Mouse (Mus musculus) heart, postnatal 0 days (tissue): ENCODE results near the gene Gm38394. TPM values are rescaled to one million over a fixed set of nuclear protein-coding genes. Genes with fewer than 3 reads are reported as not detected.

Source experiments
- ATAC-seq: fragments of 200-750 bp; cut with Nextera tagmentation; 2 replicates; pipeline ENCODE4 v1.8.0; 2017; ENCODE audit warnings: low read depth, moderate number of reproducible peaks, moderate library complexity; ENCODE audit not compliant: insufficient read depth
- DNase-seq: peaks from one replicate; pipeline ENCODE4 v3.0.0-alpha.2; 2016; ENCODE audit warnings: low spot score
- H3K27ac ChIP-seq: fragments of 300-500 bp; sonication (generic); 2 replicates; pipeline ENCODE4 v1.5.1; 2014; ENCODE audit warnings: low read depth, mild to moderate bottlenecking
- H3K27me3 ChIP-seq: fragments of 300-500 bp; sonication (generic); 2 replicates; pipeline ENCODE4 v1.6.1; 2014; ENCODE audit warnings: low read length, mixed read lengths; ENCODE audit not compliant: control insufficient read depth, insufficient read depth
- H3K36me3 ChIP-seq: fragments of 300-500 bp; sonication (generic); replicated peaks from 2 replicates; pipeline ENCODE4 v1.6.1; 2014; ENCODE audit warnings: low read length, mixed read lengths; ENCODE audit not compliant: control insufficient read depth, insufficient read depth
- H3K4me1 ChIP-seq: fragments of 300-500 bp; sonication (generic); 2 replicates; pipeline ENCODE4 v1.6.1; 2014; ENCODE audit warnings: antibody characterized with exemption; ENCODE audit not compliant: control insufficient read depth, insufficient read depth
- H3K4me2 ChIP-seq: fragments of 300-500 bp; sonication (generic); 2 replicates; pipeline ENCODE4 v1.6.1; 2014; ENCODE audit warnings: low read depth, mild to moderate bottlenecking, low read length, moderate library complexity
- H3K4me3 ChIP-seq: fragments of 300-500 bp; sonication (generic); 2 replicates; pipeline ENCODE4 v1.5.1; 2014; ENCODE audit warnings: low read depth, low read length
- H3K9ac ChIP-seq: fragments of 300-500 bp; sonication (generic); replicated peaks from 2 replicates; pipeline ENCODE4 v1.6.1; 2014; ENCODE audit warnings: low read depth, low read length, mixed read lengths
- H3K9me3 ChIP-seq: fragments of 300-500 bp; sonication (generic); replicated peaks from 2 replicates; pipeline ENCODE4 v1.6.1; 2016; ENCODE audit warnings: low read length; ENCODE audit not compliant: control insufficient read depth
- CTCF ChIP-seq: IDR thresholded peaks from 2 replicates; pipeline ENCODE4 v1.5.1; 2016; ENCODE audit warnings: antibody characterized with exemption, control low read depth, low read depth
- EP300 ChIP-seq: IDR thresholded peaks from 2 replicates; pipeline ENCODE4 v1.6.1; 2016; ENCODE audit warnings: antibody characterized with exemption, low read depth
- WGBS: fragments of 180-500 bp; shearing (Covaris S2); extraction: QIAGEN DNeasy Blood & Tissue Kit; methylation state at CpG from one replicate; pipeline ENCODE4 v1.1.7; 2014; 5-methylcytosine and 5-hydroxymethylcytosine counted together
- polyA plus RNA-seq: library from polyadenylated mRNA; unstranded; fragments of >200 nt; fragmentation: Nextera tagmentation; extraction: Ambion mirVana; gene quantifications from 2 replicates; pipeline ENCODE4 v1.2.1, GENCODE M21; 2015
- total RNA-seq: library from RNA; depleted of rRNA; stranded (reverse); fragments of >200 nt; gene quantifications from 2 replicates; pipeline ENCODE4 v1.2.3, GENCODE M21; 2014; ENCODE audit warnings: low replicate concordance; rRNA removed

The Gm38394 gene
- total and polyA plus RNA-seq, 2 experiments from 2014 or later: 2.1 to 2.6 TPM

GRCm38 (mm10) chr1:133609771-133610502 lies 51.2 kb downstream of the Gm38394 start, which contains the start of gene Snrpe:
Gene Snrpe, minus strand, starts transcription at chr1:133610291.
- TF ChIP-seq CTCF: peak; percentile 97
- peak; percentile 76; the same call in 1 of the 2 replicates for TF ChIP-seq EP300
- 0 out of 2 replicates have a peak, but pooled peaks cover 4% of the 10 kb centered on the region for H3K4me1 ChIP-seq
- peak within 1 kb of the TSS; percentile 75 for H3K4me2 ChIP-seq
- peaks cover 38% of the 10 kb centered on the region for H3K36me3 ChIP-seq
- peak; percentile 98 for DNase-seq
- peak within 1 kb of the TSS; percentile 92 for H3K9ac ChIP-seq
- peak within 1 kb of the TSS; percentile 78 for H3K4me3 ChIP-seq
- H3K27me3 ChIP-seq: no peaks in the 10 kb centered on the region
- peak within 1 kb of the TSS; percentile 94 for H3K27ac ChIP-seq
- no peaks in the 10 kb centered on the region for H3K9me3 ChIP-seq
- peak; percentile 98 for ATAC-seq
- under 1% methylated on average over 73 of the region's 73 CpGs for WGBS

- no peak for TF ChIP-seq EP300
- TF ChIP-seq CTCF: no peak
- H3K27ac ChIP-seq: no peak overlapping the region
- H3K4me1 ChIP-seq: no peaks in the 10 kb centered on the region
- no peak overlapping the region for H3K4me2 ChIP-seq
- H3K4me3 ChIP-seq: no peak overlapping the region
- 92% methylated on average over 4 of the region's 4 CpGs for WGBS
- no peak for ATAC-seq
- H3K27me3 ChIP-seq: no peaks in the 10 kb centered on the region
- peaks cover 64% of the 10 kb centered on the region for H3K36me3 ChIP-seq
- no peak for DNase-seq
- no peak overlapping the region for H3K9ac ChIP-seq
- H3K9me3 ChIP-seq: no peaks in the 10 kb centered on the region
Measured at GRCm38 (mm10) chr1:133603174-133603573, 57.9 kb downstream of the Gm38394 start.

- Histone ChIP-seq H3K9me3 (no peaks in the 10 kb centered on the region), H3K27ac (no peak overlapping the region), H3K4me3 (no peak overlapping the region), H3K36me3 (no peaks in the 10 kb centered on the region), H3K4me2 (no peak overlapping the region), H3K27me3 (no peaks in the 10 kb centered on the region), H3K9ac (no peak overlapping the region), H3K4me1 (no peaks in the 10 kb centered on the region)
- peak; percentile 51 for TF ChIP-seq CTCF
- TF ChIP-seq EP300: no peak
- peak; percentile 36; the same call in 1 of the 2 replicates for ATAC-seq
- WGBS: 19% methylated on average over 4 of the region's 4 CpGs
- peak; percentile 65 for DNase-seq
Measured at GRCm38 (mm10) chr1:133596298-133597007, 64.7 kb downstream of the Gm38394 start.

- no peak for ATAC-seq
- Histone ChIP-seq H3K4me1 (no peaks in the 10 kb centered on the region), H3K4me3 (no peak overlapping the region), H3K27ac (no peak overlapping the region), H3K27me3 (no peaks in the 10 kb centered on the region), H3K4me2 (no peak overlapping the region), H3K36me3 (no peaks in the 10 kb centered on the region), H3K9ac (no peak overlapping the region), H3K9me3 (no peaks in the 10 kb centered on the region)
- DNase-seq: no peak
- TF ChIP-seq CTCF: peak; percentile 45
- TF ChIP-seq EP300: no peak
- 62% methylated on average over 6 of the region's 6 CpGs for WGBS
Measured at GRCm38 (mm10) chr1:133585995-133586537, 75.1 kb downstream of the Gm38394 start.

GRCm38 (mm10) chr1:133571293-133571692 lies 89.8 kb downstream of the Gm38394 start:
- ATAC-seq: no peak
- Histone ChIP-seq H3K4me2 (no peak overlapping the region), H3K4me1 (no peaks in the 10 kb centered on the region), H3K4me3 (no peak overlapping the region), H3K9me3 (peaks cover 6% of the 10 kb centered on the region), H3K9ac (no peak overlapping the region), H3K36me3 (no peaks in the 10 kb centered on the region), H3K27me3 (no peaks in the 10 kb centered on the region), H3K27ac (no peak overlapping the region)
- DNase-seq: no peak
- TF ChIP-seq CTCF (no peak), EP300 (no peak)
- WGBS: 53% methylated on average over 11 of the region's 11 CpGs

Other genes starting within 250 kb of the Gm38394 start
- gene Sox13, start 236.9 kb downstream of the Gm38394 start, total RNA-seq: 8.5 and 17.9 TPM in 2 replicates
- 3.0 and 3.3 TPM in 2 replicates for gene Sox13, start 236.9 kb downstream of the Gm38394 start, polyA plus RNA-seq
- gene Snrpe, start 51.0 kb downstream of the Gm38394 start, total RNA-seq: 143 and 157 TPM in 2 replicates
- 314 and 316 TPM in 2 replicates for gene Snrpe, start 51.0 kb downstream of the Gm38394 start, polyA plus RNA-seq
- 7.3 and 18.8 TPM in 2 replicates for gene Zbed6, start 433 bp downstream of the Gm38394 start, total RNA-seq
- gene Zbed6, start 433 bp downstream of the Gm38394 start, polyA plus RNA-seq: not detected in 2 replicates
- 0.15 and 0.35 TPM in 2 replicates for gene Lax1, start 28.8 kb upstream of the Gm38394 start, total RNA-seq
- gene Lax1, start 28.8 kb upstream of the Gm38394 start, polyA plus RNA-seq: 0.10 and 0.15 TPM in 2 replicates
- gene Atp2b4, start 139.7 kb upstream of the Gm38394 start, total RNA-seq: 27.8 and 34.5 TPM in 2 replicates
- 3.9 and 5.0 TPM in 2 replicates for gene Atp2b4, start 139.7 kb upstream of the Gm38394 start, polyA plus RNA-seq
- 3.2 TPM in 1 of 2 replicates, not detected in the other for gene Optc, start 246.7 kb upstream of the Gm38394 start, total RNA-seq
- gene Optc, start 246.7 kb upstream of the Gm38394 start, polyA plus RNA-seq: 0.07 and 0.11 TPM in 2 replicates